Mouse (Mus musculus) brain, embryonic 14.5 days (tissue): ENCODE data around the gene 4931440F15Rik.

Experiments
- CTCF ChIP-seq: fragments of 200-500 bp; IDR thresholded peaks from 2 replicates; pipeline ENCODE4 v1.5.1; 2012; ENCODE audit warnings: inconsistent platforms, mild to moderate bottlenecking, moderate library complexity, borderline replicate concordance; ENCODE audit not compliant: insufficient read depth, insufficient read length; ENCODE audit errors: extremely low read depth
- POLR2A ChIP-seq: fragments of 200-500 bp; IDR thresholded peaks from 2 replicates; pipeline ENCODE4 v1.6.1; 2012; ENCODE audit warnings: mild to moderate bottlenecking, inconsistent platforms, borderline replicate concordance; ENCODE audit not compliant: poor library complexity, insufficient read depth, insufficient read length, severe bottlenecking; ENCODE audit errors: extremely low read depth

DNA sequence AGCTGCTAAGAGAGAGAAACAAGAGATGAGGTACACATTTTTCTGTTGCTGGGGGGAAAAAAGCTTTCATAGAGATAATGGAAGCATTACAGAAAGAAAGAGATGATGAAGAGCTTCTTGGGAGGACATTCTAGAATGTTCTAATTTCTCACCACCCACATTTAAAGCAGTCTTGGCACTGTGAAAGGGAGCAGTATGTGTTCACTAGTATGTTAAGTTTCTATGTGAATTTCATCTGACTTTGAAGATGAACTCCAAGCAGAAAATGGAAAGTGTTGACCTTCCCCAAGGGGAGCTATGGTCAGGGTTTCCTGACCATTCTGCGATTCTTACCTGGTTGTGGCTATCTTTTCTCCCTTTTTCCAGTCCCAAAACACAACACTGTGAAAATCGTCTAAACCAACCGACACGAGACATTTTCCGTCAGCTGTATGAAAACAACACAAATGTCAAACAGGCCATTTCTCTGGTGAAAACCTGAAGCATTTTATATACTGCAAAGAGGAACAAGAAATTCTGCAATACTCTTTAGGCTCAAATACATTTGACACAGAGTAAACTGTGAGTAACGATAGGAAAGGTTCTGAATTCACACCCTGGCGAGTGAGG is 16.4 kb downstream of the 4931440F15Rik start:
- no peak for TF ChIP-seq CTCF
- TF ChIP-seq POLR2A, result no peak
